Mouse (Mus musculus) hindbrain, embryonic 15.5 days (tissue): ENCODE measurements around the gene Uck1. TPM values are rescaled to one million over a fixed set of nuclear protein-coding genes. Genes with fewer than 3 reads are reported as not detected.
A peak's percentile ranks its signal among the peaks of the same experiment; 100 is the strongest.

Experiments
- ATAC-seq: fragments of 200-750 bp; cut with Nextera tagmentation; 2 replicates; pipeline ENCODE4 v1.8.0; 2017; ENCODE audit warnings: low read depth, moderate number of reproducible peaks, moderate TSS enrichment; ENCODE audit not compliant: low FRiP score
- H3K27ac ChIP-seq: fragments of 300-500 bp; sonication (generic); replicated peaks from 2 replicates; pipeline ENCODE4 v1.5.1; 2015; ENCODE audit warnings: mild to moderate bottlenecking, inconsistent platforms
- H3K27me3 ChIP-seq: fragments of 300-500 bp; sonication (generic); 2 replicates; pipeline ENCODE4 v1.6.1; 2015; ENCODE audit warnings: control low read depth, inconsistent platforms
- H3K36me3 ChIP-seq: fragments of 300-500 bp; sonication (generic); 2 replicates; pipeline ENCODE4 v1.6.1; 2015; ENCODE audit warnings: control low read depth, inconsistent platforms
- H3K4me1 ChIP-seq: fragments of 300-500 bp; sonication (generic); replicated peaks from 2 replicates; pipeline ENCODE4 v1.6.1; 2015; ENCODE audit warnings: control low read depth, inconsistent platforms
- H3K4me2 ChIP-seq: fragments of 300-500 bp; sonication (generic); 2 replicates; pipeline ENCODE4 v1.6.1; 2015; ENCODE audit warnings: moderate library complexity, mild to moderate bottlenecking, inconsistent platforms
- H3K4me3 ChIP-seq: fragments of 300-500 bp; sonication (generic); 2 replicates; pipeline ENCODE4 v1.5.1; 2015; ENCODE audit warnings: mild to moderate bottlenecking, inconsistent platforms
- H3K9ac ChIP-seq: fragments of 300-500 bp; sonication (generic); 2 replicates; pipeline ENCODE4 v1.6.1; 2015; ENCODE audit warnings: inconsistent platforms
- H3K9me3 ChIP-seq: fragments of 300-500 bp; sonication (generic); 2 replicates; pipeline ENCODE4 v1.6.1; 2016; ENCODE audit warnings: control low read depth, inconsistent platforms
- WGBS: fragments of 180-500 bp; shearing (Covaris S2); methylation state at CpG from one replicate; pipeline ENCODE4 v1.1.7; 2015; 5-methylcytosine and 5-hydroxymethylcytosine counted together
- polyA plus RNA-seq: library from polyadenylated mRNA; unstranded; fragments of >200 nt; fragmentation: Nextera tagmentation; extraction: Ambion mirVana; gene quantifications from 2 replicates; pipeline ENCODE4 v1.2.1, GENCODE M21; 2015

Gene Uck1
- polyA plus RNA-seq, 1 experiment from 2014 or later, result 99.6 TPM

- WGBS, result 78% methylated on average over 8 of the region's 8 CpGs
- Histone ChIP-seq H3K4me1 (peaks cover 6% of the 10 kb centered on the region), H3K9me3 (no peaks in the 10 kb centered on the region), H3K36me3 (peaks cover 28% of the 10 kb centered on the region), H3K4me3 (no peak overlapping the region), H3K27me3 (no peaks in the 10 kb centered on the region), H3K9ac (no peak overlapping the region), H3K27ac (no peak overlapping the region), H3K4me2 (no peak overlapping the region)
- no peak for ATAC-seq
Measured at GRCm38 (mm10) chr2:32294348-32294747, 34.4 kb upstream of the Uck1 start.

- Histone ChIP-seq H3K27ac (no peak overlapping the region), H3K36me3 (peaks cover 7% of the 10 kb centered on the region; the same call in 1 of the 2 replicates), H3K4me2 (peak overlapping the region; percentile 67), H3K9ac (no peak overlapping the region), H3K9me3 (no peaks in the 10 kb centered on the region), H3K27me3 (no peaks in the 10 kb centered on the region), H3K4me1 (peaks cover 26% of the 10 kb centered on the region), H3K4me3 (0 out of 2 replicates have a peak overlapping the region, but pooled peaks have one; percentile 83)
- no peak for ATAC-seq
Measured at GRCm38 (mm10) chr2:32289578-32289977, 29.6 kb upstream of the Uck1 start.

- 2% methylated on average over 28 of the region's 29 CpGs for WGBS
- Histone ChIP-seq H3K4me3 (peak overlapping the region; percentile 83), H3K4me1 (peaks cover 26% of the 10 kb centered on the region), H3K27me3 (no peaks in the 10 kb centered on the region), H3K9me3 (no peaks in the 10 kb centered on the region), H3K4me2 (peak overlapping the region; percentile 67), H3K27ac (peak overlapping the region; percentile 71), H3K9ac (peak overlapping the region; percentile 75), H3K36me3 (peaks cover 10% of the 10 kb centered on the region)
- ATAC-seq, result peak; percentile 77
Measured at GRCm38 (mm10) chr2:32288371-32288931, 28.5 kb upstream of the Uck1 start.

- under 1% methylated on average over 40 of the region's 41 CpGs for WGBS
Measured at GRCm38 (mm10) chr2:32287923-32288367, 28.0 kb upstream of the Uck1 start, which contains the start of gene Swi5. TSS of gene Swi5 (minus strand) at chr2:32288075.

GRCm38 (mm10) chr2:32287334-32287840 is 27.4 kb upstream of the Uck1 start, which contains the start of gene Golga2:
TSS of gene Golga2 (plus strand) at chr2:32287384.
- H3K36me3 ChIP-seq, result peaks cover 10% of the 10 kb centered on the region
- WGBS, result under 1% methylated on average over 23 of the region's 23 CpGs
- H3K9ac ChIP-seq, result peak within 1 kb of the TSS; percentile 90
- no peaks in the 10 kb centered on the region for H3K27me3 ChIP-seq
- peak within 1 kb of the TSS; percentile 78 for H3K27ac ChIP-seq
- peak within 1 kb of the TSS; percentile 89 for H3K4me2 ChIP-seq
- no peak for ATAC-seq
- H3K9me3 ChIP-seq, result no peaks in the 10 kb centered on the region
- H3K4me3 ChIP-seq, result peak within 1 kb of the TSS; percentile 83
- peaks cover 26% of the 10 kb centered on the region for H3K4me1 ChIP-seq

More at GRCm38 (mm10) chr2:32287923-32288367, 28.0 kb upstream of the Uck1 start, which contains the start of gene Swi5:
- H3K9me3 ChIP-seq, result no peaks in the 10 kb centered on the region
- H3K36me3 ChIP-seq, result peaks cover 10% of the 10 kb centered on the region
- peak within 1 kb of the TSS; percentile 83 for H3K4me3 ChIP-seq
- peak within 1 kb of the TSS; percentile 89 for H3K4me2 ChIP-seq
- H3K27ac ChIP-seq, result peak within 1 kb of the TSS; percentile 78
- H3K9ac ChIP-seq, result peak within 1 kb of the TSS; percentile 90
- no peaks in the 10 kb centered on the region for H3K27me3 ChIP-seq
- H3K4me1 ChIP-seq, result peaks cover 26% of the 10 kb centered on the region
- ATAC-seq, result peak; percentile 100

GRCm38 (mm10) chr2:32283986-32284385 is 24.0 kb upstream of the Uck1 start:
- H3K4me1 ChIP-seq, result peaks cover 16% of the 10 kb centered on the region
- no peaks in the 10 kb centered on the region for H3K27me3 ChIP-seq
- no peak overlapping the region for H3K27ac ChIP-seq
- H3K4me2 ChIP-seq, result no peak overlapping the region
- no peak for ATAC-seq
- no peaks in the 10 kb centered on the region for H3K9me3 ChIP-seq
- H3K9ac ChIP-seq, result no peak overlapping the region
- no peak overlapping the region for H3K4me3 ChIP-seq
- 92% methylated on average over 3 of the region's 3 CpGs for WGBS
- H3K36me3 ChIP-seq, result peaks cover 39% of the 10 kb centered on the region

- ATAC-seq, result no peak
- H3K27ac ChIP-seq, result no peak overlapping the region
- WGBS, result 77% methylated on average over 1 of the region's 1 CpGs
- no peak overlapping the region for H3K9ac ChIP-seq
- no peak overlapping the region for H3K4me2 ChIP-seq
- H3K36me3 ChIP-seq, result peaks cover 51% of the 10 kb centered on the region
- no peaks in the 10 kb centered on the region for H3K27me3 ChIP-seq
- H3K4me3 ChIP-seq, result no peak overlapping the region
- no peaks in the 10 kb centered on the region for H3K9me3 ChIP-seq
- H3K4me1 ChIP-seq, result peaks cover 12% of the 10 kb centered on the region
Measured at GRCm38 (mm10) chr2:32282727-32283126, 22.8 kb upstream of the Uck1 start.

GRCm38 (mm10) chr2:32282289-32282688 is 22.3 kb upstream of the Uck1 start:
- no peak for ATAC-seq
- Histone ChIP-seq H3K4me3 (no peak overlapping the region), H3K27me3 (no peaks in the 10 kb centered on the region), H3K4me1 (peaks cover 11% of the 10 kb centered on the region), H3K4me2 (no peak overlapping the region), H3K9ac (no peak overlapping the region), H3K9me3 (no peaks in the 10 kb centered on the region), H3K27ac (no peak overlapping the region), H3K36me3 (peaks cover 56% of the 10 kb centered on the region)
- WGBS, result 98% methylated on average over 2 of the region's 2 CpGs

GRCm38 (mm10) chr2:32275823-32276222 is 15.9 kb upstream of the Uck1 start:
- Histone ChIP-seq H3K4me1 (no peaks in the 10 kb centered on the region), H3K4me3 (no peak overlapping the region), H3K27me3 (no peaks in the 10 kb centered on the region), H3K9ac (no peak overlapping the region), H3K4me2 (no peak overlapping the region), H3K27ac (no peak overlapping the region), H3K9me3 (no peaks in the 10 kb centered on the region), H3K36me3 (peaks cover 37% of the 10 kb centered on the region)
- WGBS, result 79% methylated on average over 3 of the region's 3 CpGs
- no peak for ATAC-seq

GRCm38 (mm10) chr2:32260635-32261034 is 676 bp upstream of the Uck1 start:
- Histone ChIP-seq H3K27me3 (no peaks in the 10 kb centered on the region), H3K9ac (no peak overlapping the region), H3K4me2 (peak overlapping the region; percentile 86; the same call in 1 of the 2 replicates), H3K27ac (no peak overlapping the region), H3K9me3 (no peaks in the 10 kb centered on the region), H3K4me1 (peaks cover 19% of the 10 kb centered on the region), H3K4me3 (peak overlapping the region; percentile 98; the same call in 1 of the 2 replicates), H3K36me3 (peaks cover 19% of the 10 kb centered on the region)
- WGBS, result 33% methylated on average over 4 of the region's 4 CpGs
- no peak for ATAC-seq

GRCm38 (mm10) chr2:32258887-32259533 is 949 bp downstream of the Uck1 start:
- H3K4me2 ChIP-seq, result peak overlapping the region; percentile 86
- no peaks in the 10 kb centered on the region for H3K9me3 ChIP-seq
- ATAC-seq, result no peak
- 64% methylated on average over 6 of the region's 6 CpGs for WGBS
- peak overlapping the region; percentile 98 for H3K4me3 ChIP-seq
- H3K36me3 ChIP-seq, result peaks cover 27% of the 10 kb centered on the region
- peak overlapping the region; percentile 87 for H3K9ac ChIP-seq
- no peaks in the 10 kb centered on the region for H3K27me3 ChIP-seq
- no peak overlapping the region for H3K27ac ChIP-seq
- peaks cover 19% of the 10 kb centered on the region for H3K4me1 ChIP-seq

- H3K4me2 ChIP-seq, result no peak overlapping the region
- H3K36me3 ChIP-seq, result peaks cover 49% of the 10 kb centered on the region
- H3K27ac ChIP-seq, result no peak overlapping the region
- H3K4me1 ChIP-seq, result peaks cover 19% of the 10 kb centered on the region
- no peak for ATAC-seq
- no peaks in the 10 kb centered on the region for H3K9me3 ChIP-seq
- H3K4me3 ChIP-seq, result no peak overlapping the region
- H3K9ac ChIP-seq, result no peak overlapping the region
- no peaks in the 10 kb centered on the region for H3K27me3 ChIP-seq
- 92% methylated on average over 11 of the region's 11 CpGs for WGBS
Measured at GRCm38 (mm10) chr2:32256273-32256672, 3.7 kb downstream of the Uck1 start.
